Mouse (Mus musculus): ENCODE data around the gene Map3k11. TPM values are rescaled to one million over a fixed set of nuclear protein-coding genes. Genes with fewer than 3 reads are reported as not detected.

Map3k11 gene
- polyA plus RNA-seq, 1 experiment from 2014 or later, result 22.7 TPM

DNA sequence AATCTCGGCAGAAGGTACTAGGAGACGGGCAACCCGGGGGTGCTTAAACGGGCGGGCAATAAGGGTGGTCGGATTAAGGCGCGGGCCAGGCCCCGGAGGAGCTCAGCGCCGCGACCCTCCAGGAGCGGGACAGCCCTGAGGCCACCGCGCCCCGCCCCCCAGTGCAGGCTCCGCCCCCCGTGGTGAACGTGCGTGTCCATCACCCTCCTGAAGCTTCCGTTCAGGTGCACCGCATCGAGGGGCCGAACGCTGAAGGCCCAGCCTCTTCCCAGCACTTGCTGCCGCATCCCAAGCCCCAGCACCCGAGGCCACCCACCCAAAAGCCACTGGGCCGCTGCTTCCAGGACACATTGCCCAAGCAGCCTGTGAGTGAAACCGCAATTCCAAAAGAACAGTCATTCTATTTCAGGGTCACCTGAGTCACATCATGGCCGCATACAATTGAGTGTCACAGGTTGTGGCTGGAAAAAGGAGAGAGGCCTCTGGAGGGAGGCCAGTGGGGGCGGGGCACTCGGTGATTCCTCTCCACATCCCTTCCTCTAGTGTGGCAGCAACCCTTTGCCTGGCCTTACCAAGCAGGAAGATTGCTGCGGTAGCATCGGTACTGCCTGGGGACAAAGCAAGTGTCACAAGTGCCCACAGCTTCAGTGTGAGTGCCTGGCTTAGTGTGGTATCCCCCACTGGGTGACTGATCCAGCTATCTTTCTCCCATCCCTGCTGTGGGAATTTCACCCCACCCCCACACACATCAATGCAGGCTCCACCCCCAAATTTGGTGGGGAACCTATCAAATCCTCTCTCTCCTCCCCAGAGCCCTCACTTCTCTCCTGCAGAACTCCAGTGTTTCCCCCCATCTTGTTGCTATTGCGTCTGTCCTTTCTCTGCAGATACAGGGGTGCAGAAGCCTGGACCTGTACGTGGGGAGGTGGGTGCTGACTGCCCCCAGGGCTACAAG is 57.5 kb downstream of the Map3k11 start:
- Histone ChIP-seq H3K27me3 (peaks cover 19% of the 10 kb centered on the region), H3K27ac (no peak overlapping the region), H3K4me2 (peak overlapping the region; percentile 41), H3K4me3 (peak overlapping the region; percentile 23), H3K4me1 (peaks cover 52% of the 10 kb centered on the region), H3K9ac (peak overlapping the region; percentile 23; the same call in 1 of the 2 replicates), H3K36me3 (peaks cover 30% of the 10 kb centered on the region), H3K9me3 (no peaks in the 10 kb centered on the region)
- no peak for ATAC-seq (ENCODE audit: insufficient number of reproducible peaks, low FRiP score, low TSS enrichment, low read depth)
- WGBS, result 7% methylated on average over 36 of the region's 36 CpGs

- Histone ChIP-seq H3K4me2 (no peak overlapping the region), H3K36me3 (peaks cover 38% of the 10 kb centered on the region), H3K27me3 (peaks cover 23% of the 10 kb centered on the region), H3K9me3 (no peaks in the 10 kb centered on the region), H3K9ac (no peak overlapping the region), H3K27ac (no peak overlapping the region), H3K4me3 (no peak overlapping the region), H3K4me1 (peaks cover 53% of the 10 kb centered on the region)
- ATAC-seq (ENCODE audit: insufficient number of reproducible peaks, low FRiP score, low TSS enrichment, low read depth), result no peak
- 49% methylated on average over 12 of the region's 12 CpGs for WGBS
These were observed 58.4 kb downstream of the Map3k11 start for GRCm38 (mm10) chr19:5746907-5747363.

- WGBS, result 61% methylated on average over 6 of the region's 6 CpGs
- Histone ChIP-seq H3K4me2 (no peak overlapping the region), H3K36me3 (peaks cover 61% of the 10 kb centered on the region), H3K9ac (no peak overlapping the region), H3K4me3 (no peak overlapping the region), H3K4me1 (peaks cover 28% of the 10 kb centered on the region), H3K27me3 (peaks cover 30% of the 10 kb centered on the region), H3K9me3 (no peaks in the 10 kb centered on the region), H3K27ac (no peak overlapping the region)
- ATAC-seq (ENCODE audit: insufficient number of reproducible peaks, low FRiP score, low TSS enrichment, low read depth), result no peak
These were observed 60.9 kb downstream of the Map3k11 start for GRCm38 (mm10) chr19:5749476-5749875.

- 18% methylated on average over 22 of the region's 22 CpGs for WGBS
- H3K4me3 ChIP-seq, result no peak overlapping the region
- peaks cover 74% of the 10 kb centered on the region for H3K36me3 ChIP-seq
- H3K27ac ChIP-seq, result no peak overlapping the region
- no peak for ATAC-seq (ENCODE audit: insufficient number of reproducible peaks, low FRiP score, low TSS enrichment, low read depth)
- no peak overlapping the region for H3K4me2 ChIP-seq
- no peak overlapping the region for H3K9ac ChIP-seq
- peaks cover 13% of the 10 kb centered on the region for H3K4me1 ChIP-seq
- H3K27me3 ChIP-seq, result peaks cover 45% of the 10 kb centered on the region
- no peaks in the 10 kb centered on the region for H3K9me3 ChIP-seq
These were observed 62.4 kb downstream of the Map3k11 start for GRCm38 (mm10) chr19:5750951-5751350.

DNA sequence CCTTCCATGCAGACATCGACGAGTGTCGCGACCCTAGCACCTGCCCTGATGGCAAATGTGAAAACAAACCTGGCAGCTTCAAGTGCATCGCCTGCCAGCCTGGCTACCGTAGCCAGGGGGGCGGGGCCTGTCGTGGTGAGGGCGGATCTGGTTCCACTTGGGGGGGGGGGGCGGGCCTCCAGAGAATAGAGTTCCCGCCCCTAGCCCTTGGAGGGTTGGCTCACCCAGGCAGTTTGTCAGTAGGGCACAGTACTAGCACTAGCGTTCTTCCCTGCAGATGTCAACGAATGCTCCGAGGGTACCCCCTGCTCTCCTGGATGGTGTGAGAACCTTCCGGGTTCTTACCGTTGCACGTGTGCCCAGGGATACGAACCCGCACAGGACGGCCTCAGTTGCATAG is 63.2 kb downstream of the Map3k11 start:
- Histone ChIP-seq H3K27me3 (peaks cover 52% of the 10 kb centered on the region), H3K9ac (no peak overlapping the region), H3K27ac (no peak overlapping the region), H3K4me1 (peaks cover 17% of the 10 kb centered on the region), H3K36me3 (peaks cover 81% of the 10 kb centered on the region), H3K4me3 (0 out of 2 replicates have a peak overlapping the region, but pooled peaks have one; percentile 3), H3K9me3 (no peaks in the 10 kb centered on the region), H3K4me2 (no peak overlapping the region)
- ATAC-seq (ENCODE audit: insufficient number of reproducible peaks, low FRiP score, low TSS enrichment, low read depth), result no peak
- 18% methylated on average over 20 of the region's 20 CpGs for WGBS

Small RNA genes lying within 50 kb of the gene (microRNA-seq; reads per million reads assigned to microRNA genes)
- not detected for gene Mir6987

Other genes starting within 250 kb of the Map3k11 start
- not detected in 2 replicates for gene Fosl1, start 241.2 kb upstream of the Map3k11 start, polyA plus RNA-seq (2015; fragmentation: Nextera tagmentation; extraction: Ambion mirVana)
- 6.6 and 6.9 TPM in 2 replicates for gene Ccdc85b, start 230.8 kb upstream of the Map3k11 start, polyA plus RNA-seq (2015; fragmentation: Nextera tagmentation; extraction: Ambion mirVana)
- gene Fibp, start 228.1 kb upstream of the Map3k11 start, polyA plus RNA-seq (2015; fragmentation: Nextera tagmentation; extraction: Ambion mirVana), result 99.3 and 105 TPM in 2 replicates
- 0.82 and 1.7 TPM in 2 replicates for gene Ctsw, start 220.2 kb upstream of the Map3k11 start, polyA plus RNA-seq (2015; fragmentation: Nextera tagmentation; extraction: Ambion mirVana)
- 221 and 223 TPM in 2 replicates for gene Efemp2, start 214.8 kb upstream of the Map3k11 start, polyA plus RNA-seq (2015; fragmentation: Nextera tagmentation; extraction: Ambion mirVana)
- 35.5 and 36.6 TPM in 2 replicates for gene Mus81, start 200.3 kb upstream of the Map3k11 start, polyA plus RNA-seq (2015; fragmentation: Nextera tagmentation; extraction: Ambion mirVana)
- gene Cfl1, start 198.3 kb upstream of the Map3k11 start, polyA plus RNA-seq (2015; fragmentation: Nextera tagmentation; extraction: Ambion mirVana), result 2,209 and 2,356 TPM in 2 replicates
- not detected in 2 replicates for gene 1700020D05Rik, start 185.0 kb upstream of the Map3k11 start, polyA plus RNA-seq (2015; fragmentation: Nextera tagmentation; extraction: Ambion mirVana)
- 9.4 and 10.3 TPM in 2 replicates for gene Snx32, start 178.2 kb upstream of the Map3k11 start, polyA plus RNA-seq (2015; fragmentation: Nextera tagmentation; extraction: Ambion mirVana)
- gene Ovol1, start 128.1 kb upstream of the Map3k11 start, polyA plus RNA-seq (2015; fragmentation: Nextera tagmentation; extraction: Ambion mirVana), result 30.1 and 30.3 TPM in 2 replicates
- 4.3 and 4.4 TPM in 2 replicates for gene Ap5b1, start 120.7 kb upstream of the Map3k11 start, polyA plus RNA-seq (2015; fragmentation: Nextera tagmentation; extraction: Ambion mirVana)
- 115 and 116 TPM in 2 replicates for gene Rnaseh2c, start 86.9 kb upstream of the Map3k11 start, polyA plus RNA-seq (2015; fragmentation: Nextera tagmentation; extraction: Ambion mirVana)
- gene Kat5, start 78.5 kb upstream of the Map3k11 start, polyA plus RNA-seq (2015; fragmentation: Nextera tagmentation; extraction: Ambion mirVana), result 43.3 and 48.7 TPM in 2 replicates
- gene Rela, start 51.3 kb upstream of the Map3k11 start, polyA plus RNA-seq (2015; fragmentation: Nextera tagmentation; extraction: Ambion mirVana), result 57.3 and 62.0 TPM in 2 replicates
- gene Sipa1, start 25.0 kb upstream of the Map3k11 start, polyA plus RNA-seq (2015; fragmentation: Nextera tagmentation; extraction: Ambion mirVana), result 31.1 and 31.2 TPM in 2 replicates
- 18.5 and 20.9 TPM in 2 replicates for gene Pcnx3, start 166 bp downstream of the Map3k11 start, polyA plus RNA-seq (2015; fragmentation: Nextera tagmentation; extraction: Ambion mirVana)
- gene Kcnk7, start 15.6 kb downstream of the Map3k11 start, polyA plus RNA-seq (2015; fragmentation: Nextera tagmentation; extraction: Ambion mirVana), result 3.1 and 4.4 TPM in 2 replicates
- gene Ehbp1l1, start 37.6 kb downstream of the Map3k11 start, polyA plus RNA-seq (2015; fragmentation: Nextera tagmentation; extraction: Ambion mirVana), result 28.9 and 48.5 TPM in 2 replicates
- gene Fam89b, start 40.9 kb downstream of the Map3k11 start, polyA plus RNA-seq (2015; fragmentation: Nextera tagmentation; extraction: Ambion mirVana), result 101 and 107 TPM in 2 replicates
- gene Ltbp3, start 52.2 kb downstream of the Map3k11 start, polyA plus RNA-seq (2015; fragmentation: Nextera tagmentation; extraction: Ambion mirVana), result 59.4 and 64.3 TPM in 2 replicates
- gene Scyl1, start 82.7 kb downstream of the Map3k11 start, polyA plus RNA-seq (2015; fragmentation: Nextera tagmentation; extraction: Ambion mirVana), result 81.6 and 85.1 TPM in 2 replicates
- gene Frmd8, start 186.5 kb downstream of the Map3k11 start, polyA plus RNA-seq (2015; fragmentation: Nextera tagmentation; extraction: Ambion mirVana), result 28.4 and 31.3 TPM in 2 replicates
- gene Slc25a45, start 189.1 kb downstream of the Map3k11 start, polyA plus RNA-seq (2015; fragmentation: Nextera tagmentation; extraction: Ambion mirVana), result 3.4 and 5.2 TPM in 2 replicates
- gene Tigd3, start 205.4 kb downstream of the Map3k11 start, polyA plus RNA-seq (2015; fragmentation: Nextera tagmentation; extraction: Ambion mirVana), result 3.1 TPM in 2 replicates
- gene Dpf2, start 224.3 kb downstream of the Map3k11 start, polyA plus RNA-seq (2015; fragmentation: Nextera tagmentation; extraction: Ambion mirVana), result 117 and 125 TPM in 2 replicates
- 9.2 and 12.6 TPM in 2 replicates for gene Cdc42ep2, start 236.1 kb downstream of the Map3k11 start, polyA plus RNA-seq (2015; fragmentation: Nextera tagmentation; extraction: Ambion mirVana)

Measured in limb, embryonic 15.5 days (tissue).